Mouse (Mus musculus) left cerebral cortex, postnatal 4 days (tissue): ENCODE data around the gene Prmt1. TPM values are rescaled to one million over a fixed set of nuclear protein-coding genes. Genes with fewer than 3 reads are reported as not detected.

ENCODE experiments used
- DNase-seq: peaks from one replicate; pipeline ENCODE4 v3.0.0-alpha.2; 2022
- intact Hi-C: fragments of 180-260 bp; cut with DNase I; formaldehyde crosslinking; loops from one replicate; pipeline ENCODE4 v1.15.1; 2025
- total RNA-seq, 2 experiments: library from RNA; stranded (reverse); gene quantifications; 2 replicates each; pipeline ENCODE4 v1.2.3; 2021

Prmt1 gene
- total RNA-seq, 2 experiments from 2014 or later, result 485 to 487 TPM

DNA sequence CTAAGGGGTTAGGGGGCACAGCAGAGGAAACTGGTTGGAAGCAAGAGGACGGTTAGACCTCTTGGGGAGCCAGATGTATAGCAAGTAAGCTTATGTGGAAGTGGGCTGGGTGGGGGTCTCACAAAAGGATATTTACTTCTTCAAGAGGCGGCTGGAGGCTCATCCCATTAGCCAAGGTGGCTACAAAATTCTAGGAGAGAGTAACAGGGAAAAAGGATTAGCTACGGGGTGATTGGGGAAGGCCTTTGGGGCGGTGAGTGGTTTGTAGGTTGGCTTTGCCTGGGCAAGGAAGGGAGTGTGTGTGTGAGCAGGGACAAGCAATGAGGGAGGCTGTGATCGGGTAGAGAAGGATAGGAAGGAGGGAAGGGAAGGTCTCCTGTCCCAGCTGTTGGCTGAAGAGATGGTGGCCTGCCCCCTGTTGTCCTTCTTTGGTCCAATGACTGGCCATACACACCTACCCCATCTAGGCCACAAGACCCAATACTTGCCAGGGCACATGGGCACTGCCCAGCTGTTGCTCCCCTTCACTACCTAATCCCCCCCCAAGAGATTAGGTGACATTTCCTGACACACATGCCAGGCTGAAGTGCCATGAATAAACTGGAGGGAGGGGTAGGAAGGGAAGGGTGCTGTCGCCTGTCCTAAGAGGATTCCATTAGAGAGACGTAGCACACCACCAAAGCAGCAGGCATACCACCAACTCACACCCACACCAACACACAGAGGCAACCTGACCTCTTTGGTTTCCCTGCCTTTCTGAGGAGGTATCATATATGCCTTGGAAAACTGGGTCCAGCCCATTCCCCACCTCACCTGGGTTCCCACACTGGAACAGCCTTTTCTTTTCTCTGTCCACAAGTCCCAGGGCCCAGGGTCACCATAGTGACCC is 2.2 kb downstream of the Prmt1 start:
- intact Hi-C loops, result no loop called here
- no peak for DNase-seq

DNA sequence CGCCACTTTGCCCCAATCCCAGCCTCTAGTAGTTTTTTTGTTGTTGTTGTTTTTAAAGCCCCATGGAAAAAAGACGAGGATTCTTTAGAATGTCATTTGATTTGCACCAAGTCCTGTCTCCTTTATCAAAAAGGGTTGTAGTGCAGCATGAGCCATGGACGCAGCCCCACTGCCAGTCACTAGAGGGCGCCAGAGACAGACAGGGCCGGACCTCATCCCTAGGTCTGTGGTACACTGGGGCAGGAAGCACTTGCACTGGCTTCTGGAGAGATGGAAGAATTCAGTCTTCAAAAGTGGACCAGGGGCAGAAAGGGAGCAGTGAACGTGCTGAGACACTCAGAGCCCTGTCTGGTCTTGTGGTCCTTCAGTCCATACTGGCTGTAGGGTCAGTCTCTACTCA is 3.3 kb downstream of the Prmt1 start:
- intact Hi-C loops, result no loop called here
- DNase-seq, result peak; percentile 86

DNA sequence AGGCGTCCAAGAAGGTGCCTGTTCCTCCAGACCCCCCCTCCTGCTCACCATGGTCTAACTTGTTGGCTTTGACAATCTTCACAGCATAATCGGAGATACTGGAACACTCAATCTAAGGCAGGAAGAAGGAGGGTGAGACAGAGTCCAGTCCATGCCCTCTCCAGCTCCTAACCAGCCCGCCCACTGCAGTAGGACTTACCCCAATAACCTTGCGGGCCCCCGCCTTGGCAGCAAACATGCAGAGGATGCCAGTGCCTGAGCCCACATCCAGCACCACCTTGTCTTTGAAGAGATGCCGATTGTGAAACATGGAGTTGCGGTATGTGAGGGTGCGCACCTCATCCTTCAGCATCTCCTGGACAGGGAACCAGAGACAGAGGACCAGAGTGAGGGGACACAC is 4.8 kb downstream of the Prmt1 start:
- DNase-seq, result no peak
- intact Hi-C loops, result no loop called here

DNA sequence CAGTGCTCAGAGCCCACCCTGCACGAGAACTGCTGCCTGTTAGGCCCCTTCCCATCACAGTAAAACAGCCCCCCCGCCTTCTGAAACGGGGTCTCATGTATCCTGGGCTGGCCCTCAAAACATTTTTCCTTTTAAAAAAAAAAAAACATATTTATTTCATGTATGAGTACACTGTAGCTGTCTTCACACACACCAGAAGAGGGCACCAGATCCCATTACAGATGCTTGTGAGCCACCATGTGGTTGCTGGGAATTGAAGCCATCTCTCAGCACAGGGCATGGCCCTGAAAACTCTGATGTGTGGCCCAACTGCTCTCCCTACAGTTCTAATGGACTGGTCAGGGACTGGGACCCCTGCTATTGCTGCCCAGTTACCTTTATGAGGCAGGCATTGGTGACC is 8.1 kb downstream of the Prmt1 start:
- intact Hi-C loops, result no loop called here

DNA sequence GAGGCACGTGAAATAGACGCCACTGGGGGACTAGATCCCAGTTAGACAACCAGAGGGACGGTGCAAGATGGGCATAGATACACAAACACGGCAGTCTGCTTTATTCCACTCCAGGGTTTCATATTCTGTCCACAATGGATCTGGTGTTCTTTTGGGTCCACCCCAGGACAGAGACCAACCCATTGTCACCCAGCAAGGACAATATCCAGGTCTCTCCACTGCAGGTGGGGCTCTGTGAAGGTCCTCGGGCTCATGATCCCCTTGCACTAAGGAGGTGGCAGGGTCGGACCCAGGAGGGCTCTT is 11.3 kb downstream of the Prmt1 start:
- intact Hi-C loops, result no loop called here
- DNase-seq, result no peak

More for the DNA sequence above, 8.1 kb downstream of the Prmt1 start:
- no peak for DNase-seq

DNA sequence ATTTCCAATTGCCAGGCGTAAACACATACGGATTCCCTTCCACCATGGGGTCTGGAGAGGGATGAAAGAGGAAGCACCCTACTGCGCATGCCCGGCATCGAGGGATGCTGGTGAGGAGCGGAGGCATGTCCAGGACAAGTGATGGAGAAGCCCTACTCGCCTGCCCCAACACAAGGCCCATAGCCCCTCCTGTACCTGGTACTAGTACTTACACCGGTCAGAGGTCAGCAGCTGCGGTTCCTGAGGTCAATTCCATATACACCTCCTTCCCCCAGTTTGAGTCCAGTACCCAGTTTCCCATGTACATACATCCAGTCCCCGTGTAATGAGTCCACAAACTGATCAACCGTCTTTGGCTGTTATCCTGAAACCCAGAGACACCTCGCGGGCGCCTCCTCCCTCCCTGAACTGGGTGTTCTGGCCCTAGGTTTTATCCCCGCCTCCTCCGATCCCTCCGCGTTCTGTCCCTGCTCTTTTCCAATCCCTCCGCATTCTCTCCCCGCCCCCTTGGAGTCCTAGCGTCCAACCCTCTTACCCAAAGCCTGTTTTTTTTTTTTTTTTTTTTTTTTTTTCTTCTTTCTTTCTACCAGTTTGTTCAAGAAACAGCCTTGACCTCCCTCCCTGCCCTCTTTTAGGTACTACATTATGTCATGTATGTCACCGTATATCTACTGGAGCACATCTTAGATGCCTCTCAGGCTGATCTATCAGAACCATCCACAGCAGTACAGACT is 11.8 kb downstream of the Prmt1 start, which contains the start of gene Cpt1c:
Gene Cpt1c (minus strand): TSS at position 469 of the 734 bp plus-strand sequence.
- intact Hi-C loops, result no loop called here

DNA sequence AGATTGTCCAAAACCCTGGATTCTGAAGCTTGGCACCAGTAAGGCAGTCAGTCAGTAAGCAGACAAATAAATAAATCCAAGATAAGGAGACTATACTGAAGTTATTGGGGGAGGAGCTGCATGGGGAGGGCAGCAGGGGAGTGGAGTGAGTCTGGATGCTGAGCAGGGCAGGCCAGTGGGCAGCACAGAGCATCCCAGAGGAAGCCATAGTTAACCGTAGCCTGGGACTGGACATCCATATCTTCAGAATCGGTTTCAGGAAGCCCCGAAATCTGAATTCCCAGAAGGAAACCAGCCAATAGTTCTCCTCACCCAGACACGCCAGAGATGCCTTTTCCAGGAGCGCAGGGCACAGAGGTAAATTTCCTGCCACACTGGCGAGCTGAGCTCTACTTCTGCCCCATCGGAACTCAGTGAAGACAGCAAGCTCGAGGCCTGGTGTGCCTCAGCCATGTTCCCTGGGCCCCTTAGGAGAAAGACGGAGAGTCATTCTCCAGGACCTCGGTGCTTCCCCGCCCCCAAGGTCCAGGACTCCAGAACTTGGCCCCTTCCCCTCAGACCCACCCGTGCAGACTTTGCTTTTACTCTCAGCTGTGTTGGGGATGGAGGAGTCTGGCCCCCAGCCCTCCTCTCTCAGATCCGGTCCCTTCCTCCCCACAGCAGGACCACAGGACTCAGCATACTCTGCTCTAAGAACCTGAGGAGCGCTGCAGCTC is 12.8 kb downstream of the Prmt1 start:
- no peak for DNase-seq
- intact Hi-C loops, result no loop called here

More for the DNA sequence above, 11.8 kb downstream of the Prmt1 start, which contains the start of gene Cpt1c:
- peak; percentile 90 for DNase-seq

DNA sequence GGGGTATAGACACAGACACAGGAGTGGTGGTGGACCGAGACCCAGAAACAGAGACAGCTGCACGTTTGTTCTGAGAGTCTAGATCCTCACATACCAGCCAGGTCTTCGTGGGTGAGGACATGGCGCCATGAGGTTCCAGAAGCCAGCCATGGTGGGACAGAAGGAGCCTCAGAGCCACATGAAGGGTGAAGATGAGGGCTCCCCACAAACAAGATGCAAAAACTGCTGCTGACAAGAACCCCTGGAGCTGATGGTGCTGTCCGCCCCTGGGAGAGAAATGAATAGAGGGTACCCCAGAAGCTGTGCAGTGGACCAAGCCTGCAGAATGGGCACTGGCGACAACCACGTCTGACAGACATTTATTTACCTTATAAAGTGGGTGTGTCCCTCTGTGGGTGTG is 15.2 kb downstream of the Prmt1 start:
- no peak for DNase-seq
- intact Hi-C loops, result no loop called here

DNA sequence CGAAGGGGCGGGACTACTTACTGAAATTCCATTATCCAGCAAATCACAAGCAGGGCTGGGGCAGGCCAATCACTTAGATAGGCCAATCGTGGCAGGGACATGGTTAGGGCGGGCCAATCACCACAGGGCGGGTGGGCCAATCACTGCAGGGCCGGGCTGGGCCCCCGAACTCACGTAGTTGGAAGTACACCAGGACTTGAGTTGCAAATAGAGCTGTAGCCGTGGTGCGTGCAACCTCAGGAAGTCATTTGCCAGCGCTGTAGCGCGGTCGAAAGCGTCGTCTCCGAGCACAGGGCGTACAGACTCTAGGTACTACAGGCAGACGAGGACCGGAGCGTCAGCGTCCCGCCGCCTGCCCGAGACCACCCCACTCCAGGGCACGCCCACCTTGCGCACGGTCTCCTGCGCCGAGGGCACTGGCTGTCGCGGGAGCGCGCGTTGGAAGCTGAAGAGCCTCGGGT is 16.1 kb downstream of the Prmt1 start:
- peak; percentile 93 for DNase-seq
- intact Hi-C loops, result no loop called here

DNA sequence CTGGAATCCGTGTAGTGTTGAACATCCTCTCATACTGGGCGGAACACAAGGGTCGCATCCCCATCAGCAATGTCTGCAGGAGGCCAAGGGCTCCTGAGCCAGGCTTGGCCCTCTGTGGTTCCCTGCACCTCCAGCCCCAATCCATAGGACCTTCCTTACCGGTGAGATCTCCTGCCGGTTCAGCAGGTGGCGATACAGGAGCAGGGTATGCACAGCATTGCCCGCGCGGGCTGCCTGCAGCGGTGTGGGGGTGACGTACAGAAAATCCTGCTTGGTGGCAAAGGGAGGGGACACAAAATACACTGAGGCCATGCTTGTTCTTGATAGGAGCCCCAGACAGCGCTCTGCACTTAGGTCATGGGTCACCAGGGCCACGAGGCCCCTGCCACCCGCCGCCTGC is 19.7 kb downstream of the Prmt1 start:
- intact Hi-C loops, result loop anchor here (5.0 kb wide), 1 partner anchor 39 kb away; the partner anchor contains the start of gene Ap2a1
- DNase-seq, result no peak

DNA sequence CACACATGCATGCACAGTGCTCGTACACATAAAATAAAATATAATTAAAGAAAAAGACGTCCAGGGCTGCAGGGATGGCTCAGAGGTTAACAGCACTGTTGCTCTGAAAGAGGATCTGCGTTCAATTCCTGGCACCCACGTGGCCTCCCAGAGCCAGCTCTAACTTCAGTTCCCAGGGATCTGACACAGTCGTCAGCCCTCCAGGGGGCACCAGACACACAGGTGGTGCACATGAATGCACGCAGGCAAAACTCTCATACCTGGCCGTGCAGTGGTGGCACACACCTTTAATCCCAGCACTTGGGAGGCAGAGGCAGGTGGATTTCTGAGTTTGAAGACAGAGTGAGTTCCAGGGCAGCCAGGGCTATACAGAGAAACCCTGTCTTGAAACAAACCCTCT is 20.4 kb downstream of the Prmt1 start:
- DNase-seq, result no peak
- intact Hi-C loops, result loop anchor here (5.0 kb wide), 1 partner anchor 39 kb away; the partner anchor contains the start of gene Ap2a1

DNA sequence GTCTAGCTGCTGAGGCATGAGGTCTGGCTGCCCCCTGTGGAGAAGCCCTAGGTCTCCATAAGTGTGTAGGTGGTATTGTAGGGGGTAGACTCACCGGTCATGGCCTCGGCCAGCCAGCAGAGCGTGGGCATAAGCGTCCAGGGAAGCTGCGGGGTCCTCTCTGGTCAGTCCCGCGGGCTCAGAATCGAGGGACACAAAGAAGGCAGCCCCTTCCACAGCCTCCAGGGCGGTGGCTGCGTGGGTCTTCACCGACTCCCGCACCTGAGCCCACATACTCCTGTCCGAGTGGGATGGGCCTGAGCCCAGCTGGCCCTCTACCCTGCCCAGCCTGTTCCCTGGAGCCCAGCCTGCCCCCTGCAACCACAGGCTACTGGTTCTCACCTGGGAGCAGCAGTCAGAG is 21.4 kb downstream of the Prmt1 start:
- no peak for DNase-seq

DNA sequence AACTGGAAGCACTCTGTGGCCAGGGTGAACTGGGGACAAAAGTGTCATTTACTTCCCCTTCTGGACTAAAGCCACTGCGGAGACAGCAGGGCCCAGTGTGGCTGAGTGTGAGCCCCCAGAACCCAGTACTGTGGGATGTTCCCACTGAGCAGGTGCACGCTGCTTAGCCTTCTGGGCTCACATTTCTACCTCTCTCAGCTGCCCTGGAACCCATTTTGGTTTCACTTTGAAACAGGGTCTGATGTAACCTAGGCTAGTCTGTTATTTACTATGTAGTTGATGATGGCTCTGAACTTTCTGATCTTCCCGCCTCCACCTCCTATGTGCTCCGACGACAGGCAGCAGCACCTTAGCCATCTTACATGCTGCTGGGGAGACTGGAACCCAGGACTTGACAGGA is 23.5 kb downstream of the Prmt1 start:
- intact Hi-C loops, result no loop called here
- DNase-seq, result no peak

More for the DNA sequence above, 21.4 kb downstream of the Prmt1 start:
- intact Hi-C loops, result loop anchor here (5.0 kb wide), 1 partner anchor 38 kb away; the partner anchor contains the start of gene Ap2a1

DNA sequence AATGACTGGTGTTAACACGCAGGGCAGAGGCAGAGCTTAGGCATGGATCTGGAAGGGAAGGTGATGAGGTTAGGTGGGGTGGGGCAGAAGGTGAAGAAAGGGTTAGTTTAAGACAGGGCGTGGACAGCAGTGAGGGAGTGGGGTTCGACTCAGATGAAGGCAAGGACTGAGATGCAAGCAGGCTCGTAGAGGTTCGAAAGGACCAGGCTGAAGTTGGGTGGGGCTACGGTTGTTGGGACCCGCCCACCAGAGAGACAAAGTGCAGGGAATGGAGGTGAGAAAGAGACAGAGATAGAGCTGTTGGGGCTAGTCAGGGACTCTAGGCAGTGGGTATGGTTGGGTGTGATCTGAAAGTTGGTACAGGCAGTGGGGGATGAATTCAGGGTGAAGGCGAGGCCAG is 24.0 kb downstream of the Prmt1 start:
- intact Hi-C loops, result no loop called here
- DNase-seq, result no peak

DNA sequence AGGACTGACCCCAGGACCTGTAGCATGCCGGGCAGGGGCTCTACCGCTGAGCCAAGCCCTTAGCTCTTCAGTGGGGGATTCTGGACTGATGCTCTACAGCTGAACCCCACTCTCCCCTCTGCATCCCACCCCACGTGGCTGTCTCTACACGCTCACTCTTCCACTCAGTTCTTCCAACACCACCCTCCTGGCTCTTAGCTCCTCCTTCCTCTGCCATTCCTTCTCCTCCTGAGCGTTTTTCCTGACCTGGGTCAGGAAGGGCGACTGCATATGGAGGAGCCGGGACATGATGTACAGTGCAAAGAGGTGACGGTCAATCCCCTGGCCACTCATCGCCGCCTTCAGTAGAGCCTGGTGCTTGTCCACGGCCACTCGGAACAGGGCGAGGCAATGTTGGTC is 25.9 kb downstream of the Prmt1 start:
- intact Hi-C loops, result no loop called here

DNA sequence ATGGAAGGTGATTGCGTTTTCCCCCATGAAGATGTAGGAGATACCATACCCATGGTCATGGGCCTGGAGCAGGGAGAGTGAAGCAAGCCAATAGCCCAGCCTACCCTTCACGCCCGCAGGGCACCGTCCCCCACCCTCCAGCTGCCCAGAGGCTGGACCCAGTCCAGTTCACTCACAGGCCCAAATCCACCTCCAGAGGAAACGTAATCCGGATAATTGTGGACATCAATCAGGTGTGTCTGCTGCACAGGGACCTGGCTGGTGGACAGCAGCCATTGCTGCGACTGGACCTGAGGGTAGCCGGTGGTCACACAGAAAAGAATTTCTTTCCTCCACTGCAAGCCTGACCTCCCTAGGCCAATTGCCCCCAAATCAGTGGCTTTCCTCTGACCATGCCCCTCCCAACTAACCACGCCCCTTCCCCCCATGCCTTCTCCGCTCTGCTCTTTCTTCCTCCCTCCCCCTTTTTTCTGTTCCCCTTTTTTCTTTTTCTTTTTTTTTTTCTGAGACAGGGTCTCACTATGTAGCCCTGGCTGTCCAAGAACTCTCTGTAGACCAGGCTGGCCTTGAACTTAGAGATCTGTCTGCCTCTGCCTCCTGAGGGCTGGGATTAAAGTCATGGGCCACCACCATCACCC is 26.4 kb downstream of the Prmt1 start:
- intact Hi-C loops, result no loop called here
- DNase-seq, result no peak

More for the DNA sequence above, 25.9 kb downstream of the Prmt1 start:
- no peak for DNase-seq

DNA sequence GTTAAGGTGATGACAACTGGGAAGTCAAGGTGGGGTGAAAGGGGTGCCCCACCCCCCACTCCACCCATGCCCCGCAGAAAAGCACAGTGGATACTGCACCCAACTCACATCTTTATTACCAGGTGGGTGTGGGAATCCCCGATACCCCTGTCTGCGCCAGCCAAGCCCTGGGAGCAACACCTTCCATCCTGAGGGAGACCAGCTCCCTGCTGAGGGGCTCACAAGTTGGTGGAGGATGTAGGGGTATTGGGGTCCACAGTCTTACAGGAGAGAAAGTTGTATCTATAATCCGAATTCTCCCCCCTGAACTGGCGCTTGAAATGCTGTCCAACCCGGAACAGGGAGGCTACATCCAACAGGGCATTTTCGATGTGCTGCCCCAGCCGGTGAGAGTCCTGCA is 27.1 kb downstream of the Prmt1 start:
- no peak for DNase-seq
- intact Hi-C loops, result no loop called here

DNA sequence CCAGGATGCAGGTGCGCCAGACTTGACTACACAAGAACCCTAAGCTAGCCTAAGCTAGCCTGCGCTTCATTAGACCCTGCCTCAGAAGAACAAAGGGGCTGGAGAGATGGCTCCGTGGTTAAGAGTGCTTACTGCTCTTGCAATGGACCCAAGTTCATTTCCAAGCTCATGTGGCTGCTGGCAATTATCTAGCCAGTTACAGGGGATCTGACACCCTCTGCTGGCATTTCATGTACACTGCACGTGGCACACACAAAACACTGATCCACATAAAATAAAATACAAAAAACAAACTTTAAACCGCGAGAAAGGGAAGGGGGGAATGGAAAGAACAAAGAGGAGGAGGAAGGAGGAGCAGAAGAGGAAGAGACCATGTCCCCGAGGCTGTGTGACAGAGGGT is 28.2 kb downstream of the Prmt1 start:
- intact Hi-C loops, result no loop called here
- peak; percentile 51 for DNase-seq

DNA sequence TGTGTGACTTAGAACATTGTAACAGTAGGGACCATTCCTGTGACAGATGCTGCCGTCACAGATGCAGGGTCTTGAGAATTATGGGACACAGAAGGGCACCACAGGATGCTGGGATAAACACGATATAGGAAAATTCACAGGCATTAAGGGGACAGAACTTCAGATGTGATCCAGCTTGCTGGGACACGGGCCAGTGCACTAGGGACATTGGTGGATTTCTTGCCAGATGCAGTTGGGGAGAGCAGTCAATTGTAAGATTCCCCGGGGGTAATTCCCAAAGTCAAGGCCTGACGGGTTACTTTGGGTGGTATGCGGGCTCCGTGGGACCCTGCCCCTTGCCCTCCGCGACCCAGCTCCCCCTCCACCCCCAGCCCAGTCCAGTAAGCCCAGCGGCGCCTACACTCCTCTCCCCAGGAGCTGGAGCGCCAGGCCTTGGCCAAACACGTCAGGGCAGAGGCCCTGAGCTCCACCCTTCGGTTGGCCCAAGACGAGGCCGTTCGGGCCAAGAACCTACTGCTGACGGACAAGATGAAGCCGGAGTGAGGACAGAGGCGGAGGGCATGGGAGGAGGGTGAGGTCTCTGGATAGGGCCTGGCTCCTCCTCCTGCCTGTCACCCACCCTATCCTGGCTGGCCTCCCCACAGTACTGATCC is 29.1 kb downstream of the Prmt1 start:
- DNase-seq, result no peak
- intact Hi-C loops, result no loop called here

DNA sequence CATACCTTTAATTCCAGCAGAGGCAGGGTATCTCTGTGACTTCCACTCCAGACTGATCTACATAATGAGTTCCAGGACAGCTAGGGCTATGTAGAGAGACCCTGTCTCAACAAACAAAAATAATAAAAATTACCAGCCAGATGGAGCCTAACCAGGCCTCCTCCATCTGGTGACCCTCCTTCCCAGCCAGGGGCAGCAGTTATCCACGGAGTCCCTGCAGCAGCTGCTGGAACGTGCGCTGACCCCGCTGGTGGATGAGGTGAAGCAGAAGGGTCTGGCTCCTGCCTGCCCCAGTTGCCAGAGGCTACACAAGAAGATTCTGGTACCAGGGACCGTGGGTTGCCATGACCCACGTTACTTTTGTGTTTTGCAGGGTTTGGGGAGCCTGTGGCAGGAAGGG is 30.1 kb downstream of the Prmt1 start:
- no peak for DNase-seq
- intact Hi-C loops, result no loop called here
